In genomic region chr4:136756486-136756885, GRCm38 (mm10) we compare ENCODE assay signal across 14 mouse cellular contexts.
DNase-seq lines count a peak whose midpoint lies in the region; ATAC-seq and TF ChIP-seq lines count a peak whose summit lies in the region.
"Had no signal": no experiment of that assay in that cellular context is flagged by ENCODE, and none has a peak within 500 bp of the region (broad histone marks: within the 10 kb centered on the region; RNA-seq: fewer than 3 reads in every experiment).

No protein-coding gene starts in this region.

- 0 out of 2 replicates have a peak overlapping the region, but pooled peaks have one; percentile 1 for H3K9ac ChIP-seq in intestine, embryonic 16.5 days (ENCODE audit: low read depth, low read length)
- H3K9ac ChIP-seq in intestine, embryonic 15.5 days, result no peak overlapping the region
- no peak overlapping the region for H3K9ac ChIP-seq in forebrain, postnatal 0 days
- H3K9ac ChIP-seq in neural tube, embryonic 13.5 days, result peak overlapping the region; percentile 67
- H3K9ac ChIP-seq: heart, embryonic 15.5 days; liver, postnatal 0 days had no signal

- 0 out of 2 replicates have a peak, but pooled peaks cover 3% of the 10 kb centered on the region for H3K36me3 ChIP-seq in intestine, embryonic 16.5 days (ENCODE audit: control insufficient read depth, insufficient read depth, low read length)
- no peaks in the 10 kb centered on the region for H3K36me3 ChIP-seq in intestine, embryonic 15.5 days
- H3K36me3 ChIP-seq in forebrain, postnatal 0 days (ENCODE audit: insufficient read depth), result no peaks in the 10 kb centered on the region; the same call in 1 of the 2 replicates
- H3K36me3 ChIP-seq in limb, embryonic 10.5 days, result peaks cover 12% of the 10 kb centered on the region
- H3K36me3 ChIP-seq in neural tube, embryonic 13.5 days, result 0 out of 2 replicates have a peak, but pooled peaks cover 5% of the 10 kb centered on the region
- H3K36me3 ChIP-seq: heart, embryonic 15.5 days had no signal

- no peak overlapping the region for H3K27ac ChIP-seq in intestine, embryonic 16.5 days (ENCODE audit: low read length)
- H3K27ac ChIP-seq in intestine, embryonic 15.5 days, result no peak overlapping the region
- peak overlapping the region; percentile 40; the same call in 1 of the 2 replicates for H3K27ac ChIP-seq in forebrain, postnatal 0 days (ENCODE audit: low read depth, low read length)
- H3K27ac ChIP-seq in limb, embryonic 10.5 days, result peak overlapping the region; percentile 79; the same call in 1 of the 2 replicates
- H3K27ac ChIP-seq in neural tube, embryonic 13.5 days (replicated peaks), result peak overlapping the region; percentile 95
- H3K27ac ChIP-seq: heart, embryonic 15.5 days had no signal

- no peak; the same call in 1 of the 2 replicates for TF ChIP-seq CTCF in forebrain, postnatal 0 days (IDR thresholded peaks at IDR 0.05; ENCODE audit: low read depth)

- ATAC-seq in intestine, embryonic 16.5 days, result no peak
- no peak for ATAC-seq in intestine, embryonic 15.5 days
- no peak for ATAC-seq in forebrain, postnatal 0 days
- peak; percentile 6; the same call in 1 of the 2 replicates for ATAC-seq in neural tube, embryonic 13.5 days (ENCODE audit: low read depth)
- ATAC-seq: liver, postnatal 0 days had no signal

- H3K4me1 ChIP-seq in intestine, embryonic 16.5 days (ENCODE audit: control insufficient read depth, insufficient read depth, low read length), result peaks cover 40% of the 10 kb centered on the region
- H3K4me1 ChIP-seq in intestine, embryonic 15.5 days (replicated peaks), result peaks cover 43% of the 10 kb centered on the region
- H3K4me1 ChIP-seq in forebrain, postnatal 0 days (ENCODE audit: insufficient read depth), result peaks cover 20% of the 10 kb centered on the region
- peaks cover 78% of the 10 kb centered on the region for H3K4me1 ChIP-seq in limb, embryonic 10.5 days
- peaks cover 88% of the 10 kb centered on the region for H3K4me1 ChIP-seq in neural tube, embryonic 13.5 days (replicated peaks)

- peak; percentile 39 for DNase-seq in forebrain, postnatal 0 days
- no peak for DNase-seq in limb, embryonic 10.5 days (ENCODE audit: low spot score)
- DNase-seq in lung, postnatal 4 days, result no peak
- no peak for DNase-seq in T-cell, adult 2 months (ENCODE audit: low spot score)
- no peak for DNase-seq in cerebellum, adult 11 months
- DNase-seq: cerebellum, postnatal 36 days; kidney, postnatal 14 days; liver, postnatal 0 days; right cerebral cortex, adult 18-20 months; thymus, postnatal 36 days had no signal

- H3K4me2 ChIP-seq in intestine, embryonic 16.5 days (ENCODE audit: low read depth, low read length), result 0 out of 2 replicates have a peak overlapping the region, but pooled peaks have one; percentile 4
- no peak overlapping the region; the same call in 1 of the 2 replicates for H3K4me2 ChIP-seq in intestine, embryonic 15.5 days (replicated peaks)
- no peak overlapping the region for H3K4me2 ChIP-seq in forebrain, postnatal 0 days (ENCODE audit: low read depth)
- peak overlapping the region; percentile 13; the same call in 1 of the 2 replicates for H3K4me2 ChIP-seq in neural tube, embryonic 13.5 days

- H3K4me3 ChIP-seq in intestine, embryonic 16.5 days (ENCODE audit: low read length), result no peak overlapping the region
- no peak overlapping the region for H3K4me3 ChIP-seq in intestine, embryonic 15.5 days (replicated peaks)
- H3K4me3 ChIP-seq in forebrain, postnatal 0 days (ENCODE audit: low read depth, low read length), result no peak overlapping the region
- no peak overlapping the region for H3K4me3 ChIP-seq in limb, embryonic 10.5 days
- no peak overlapping the region for H3K4me3 ChIP-seq in neural tube, embryonic 13.5 days

- H3K9me3 ChIP-seq in intestine, embryonic 16.5 days (ENCODE audit: control insufficient read depth, low read length), result no peaks in the 10 kb centered on the region
- H3K9me3 ChIP-seq in intestine, embryonic 15.5 days, result no peaks in the 10 kb centered on the region
- H3K9me3 ChIP-seq in forebrain, postnatal 0 days (ENCODE audit: low read length), result no peaks in the 10 kb centered on the region
- H3K9me3 ChIP-seq in limb, embryonic 10.5 days (replicated peaks), result no peaks in the 10 kb centered on the region
- no peaks in the 10 kb centered on the region for H3K9me3 ChIP-seq in neural tube, embryonic 13.5 days
- H3K9me3 ChIP-seq: heart, embryonic 15.5 days had no signal

- no peaks in the 10 kb centered on the region for H3K27me3 ChIP-seq in intestine, embryonic 16.5 days (replicated peaks; ENCODE audit: control insufficient read depth, insufficient read depth, low read length)
- H3K27me3 ChIP-seq in intestine, embryonic 15.5 days (replicated peaks), result no peaks in the 10 kb centered on the region
- no peaks in the 10 kb centered on the region for H3K27me3 ChIP-seq in forebrain, postnatal 0 days (ENCODE audit: insufficient read depth, low read length)
- H3K27me3 ChIP-seq in limb, embryonic 10.5 days (ENCODE audit: low read depth, poor library complexity, severe bottlenecking), result peaks cover 57% of the 10 kb centered on the region
- no peaks in the 10 kb centered on the region for H3K27me3 ChIP-seq in neural tube, embryonic 13.5 days

- 38% methylated on average over 6 of the region's 6 CpGs for WGBS in intestine, embryonic 16.5 days
- WGBS in intestine, embryonic 15.5 days, result 42% methylated on average over 6 of the region's 6 CpGs
- WGBS in forebrain, postnatal 0 days, result 33% methylated on average over 6 of the region's 6 CpGs
- 61% methylated on average over 6 of the region's 6 CpGs for WGBS in limb, embryonic 10.5 days
- 31% methylated on average over 6 of the region's 6 CpGs for WGBS in neural tube, embryonic 13.5 days

Comparison
In these comparisons a context has a peak if more than half of its experiments do, and no peak if none do; other contexts are left out.
1. H3K4me2 ChIP-seq: peak in intestine, embryonic 16.5 days (single experiment) and neural tube, embryonic 13.5 days (single experiment); none in intestine, embryonic 15.5 days (single experiment) and forebrain, postnatal 0 days (single experiment).
2. H3K9ac ChIP-seq: peak in intestine, embryonic 16.5 days (single experiment) and neural tube, embryonic 13.5 days (single experiment); none in intestine, embryonic 15.5 days (single experiment) and forebrain, postnatal 0 days (single experiment).
3. H3K27ac ChIP-seq: peak in forebrain, postnatal 0 days (single experiment), limb, embryonic 10.5 days (single experiment) and neural tube, embryonic 13.5 days (single experiment); none in intestine, embryonic 16.5 days (single experiment) and intestine, embryonic 15.5 days (single experiment).